Mouse (Mus musculus): ENCODE results near the gene Nr2f6. TPM values are rescaled to one million over a fixed set of nuclear protein-coding genes. Genes with fewer than 3 reads are reported as not detected.

Gene Nr2f6
- polyA plus RNA-seq, 1 experiment from 2014 or later: 69.5 TPM

- DNase-seq (ENCODE audit: low spot score) (no peak), ATAC-seq (ENCODE audit: low FRiP score) (no peak)
- Histone ChIP-seq H3K4me1 (replicated peaks; ENCODE audit: control insufficient read depth, insufficient read depth, low read length) (peaks cover 4% of the 10 kb centered on the region), H3K27me3 (ENCODE audit: control insufficient read depth, insufficient read depth, low read length) (no peaks in the 10 kb centered on the region), H3K4me3 (ENCODE audit: low read depth, low read length) (no peak overlapping the region), H3K9ac (ENCODE audit: low read depth, low read length) (no peak overlapping the region), H3K4me2 (replicated peaks; ENCODE audit: low read depth, low read length) (no peak overlapping the region), H3K27ac (ENCODE audit: low read depth, low read length) (no peak overlapping the region), H3K36me3 (ENCODE audit: control insufficient read depth, insufficient read depth, low read length) (0 out of 2 replicates have a peak, but pooled peaks cover 4% of the 10 kb centered on the region), H3K9me3 (ENCODE audit: control insufficient read depth, low read length) (no peaks in the 10 kb centered on the region)
- WGBS: 85% methylated on average over 10 of the region's 10 CpGs
These were observed 13.3 kb upstream of the Nr2f6 start for GRCm38 (mm10) chr8:71395071-71395470.

GRCm38 (mm10) chr8:71394481-71394880, 12.7 kb upstream of the Nr2f6 start:
- Histone ChIP-seq H3K27ac (ENCODE audit: low read depth, low read length) (no peak overlapping the region), H3K4me3 (ENCODE audit: low read depth, low read length) (no peak overlapping the region), H3K27me3 (ENCODE audit: control insufficient read depth, insufficient read depth, low read length) (no peaks in the 10 kb centered on the region), H3K9me3 (ENCODE audit: control insufficient read depth, low read length) (no peaks in the 10 kb centered on the region), H3K4me2 (replicated peaks; ENCODE audit: low read depth, low read length) (no peak overlapping the region), H3K9ac (ENCODE audit: low read depth, low read length) (no peak overlapping the region), H3K4me1 (replicated peaks; ENCODE audit: control insufficient read depth, insufficient read depth, low read length) (peaks cover 4% of the 10 kb centered on the region), H3K36me3 (ENCODE audit: control insufficient read depth, insufficient read depth, low read length) (0 out of 2 replicates have a peak, but pooled peaks cover 4% of the 10 kb centered on the region)
- DNase-seq (ENCODE audit: low spot score) (no peak), ATAC-seq (ENCODE audit: low FRiP score) (no peak)
- WGBS: 77% methylated on average over 7 of the region's 7 CpGs

GRCm38 (mm10) chr8:71392871-71393270, 11.1 kb upstream of the Nr2f6 start:
- no peak overlapping the region for H3K4me3 ChIP-seq (ENCODE audit: low read depth, low read length)
- peak; percentile 67 for DNase-seq (ENCODE audit: low spot score)

GRCm38 (mm10) chr8:71392391-71392790, 10.6 kb upstream of the Nr2f6 start:
- Histone ChIP-seq H3K9ac (ENCODE audit: low read depth, low read length) (no peak overlapping the region), H3K27ac (ENCODE audit: low read depth, low read length) (no peak overlapping the region), H3K4me2 (replicated peaks; ENCODE audit: low read depth, low read length) (no peak overlapping the region), H3K36me3 (ENCODE audit: control insufficient read depth, insufficient read depth, low read length) (no peaks in the 10 kb centered on the region), H3K4me3 (ENCODE audit: low read depth, low read length) (no peak overlapping the region), H3K27me3 (ENCODE audit: control insufficient read depth, insufficient read depth, low read length) (no peaks in the 10 kb centered on the region), H3K4me1 (replicated peaks; ENCODE audit: control insufficient read depth, insufficient read depth, low read length) (no peaks in the 10 kb centered on the region; the same call in none of the 2 replicates), H3K9me3 (ENCODE audit: control insufficient read depth, low read length) (no peaks in the 10 kb centered on the region)
- DNase-seq (ENCODE audit: low spot score): no peak
- 78% methylated on average over 5 of the region's 5 CpGs for WGBS
- ATAC-seq (ENCODE audit: low FRiP score): no peak

More at GRCm38 (mm10) chr8:71392871-71393270, 11.1 kb upstream of the Nr2f6 start:
- 5% methylated on average over 3 of the region's 3 CpGs for WGBS
- no peak for ATAC-seq (ENCODE audit: low FRiP score)
- Histone ChIP-seq H3K4me2 (replicated peaks; ENCODE audit: low read depth, low read length) (no peak overlapping the region), H3K9ac (ENCODE audit: low read depth, low read length) (no peak overlapping the region), H3K27ac (ENCODE audit: low read depth, low read length) (no peak overlapping the region), H3K9me3 (ENCODE audit: control insufficient read depth, low read length) (no peaks in the 10 kb centered on the region), H3K36me3 (ENCODE audit: control insufficient read depth, insufficient read depth, low read length) (no peaks in the 10 kb centered on the region), H3K4me1 (replicated peaks; ENCODE audit: control insufficient read depth, insufficient read depth, low read length) (peaks cover 4% of the 10 kb centered on the region), H3K27me3 (ENCODE audit: control insufficient read depth, insufficient read depth, low read length) (no peaks in the 10 kb centered on the region)

GRCm38 (mm10) chr8:71391696-71392095, 9.9 kb upstream of the Nr2f6 start:
- Histone ChIP-seq H3K4me1 (replicated peaks; ENCODE audit: control insufficient read depth, insufficient read depth, low read length) (no peaks in the 10 kb centered on the region; the same call in 1 of the 2 replicates), H3K9me3 (ENCODE audit: control insufficient read depth, low read length) (no peaks in the 10 kb centered on the region), H3K36me3 (ENCODE audit: control insufficient read depth, insufficient read depth, low read length) (no peaks in the 10 kb centered on the region), H3K4me2 (replicated peaks; ENCODE audit: low read depth, low read length) (no peak overlapping the region), H3K27ac (ENCODE audit: low read depth, low read length) (no peak overlapping the region), H3K4me3 (ENCODE audit: low read depth, low read length) (no peak overlapping the region), H3K9ac (ENCODE audit: low read depth, low read length) (no peak overlapping the region), H3K27me3 (ENCODE audit: control insufficient read depth, insufficient read depth, low read length) (no peaks in the 10 kb centered on the region)
- 87% methylated on average over 2 of the region's 2 CpGs for WGBS
- DNase-seq (ENCODE audit: low spot score): no peak
- no peak for ATAC-seq (ENCODE audit: low FRiP score)

GRCm38 (mm10) chr8:71388267-71388666, 6.5 kb upstream of the Nr2f6 start:
- WGBS: 88% methylated on average over 1 of the region's 1 CpGs
- ATAC-seq (ENCODE audit: low FRiP score): no peak

GRCm38 (mm10) chr8:71385212-71385835, 3.6 kb upstream of the Nr2f6 start:
- Histone ChIP-seq H3K27ac (ENCODE audit: low read depth, low read length) (no peak overlapping the region), H3K27me3 (ENCODE audit: control insufficient read depth, insufficient read depth, low read length) (no peaks in the 10 kb centered on the region), H3K4me3 (ENCODE audit: low read depth, low read length) (no peak overlapping the region), H3K9me3 (ENCODE audit: control insufficient read depth, low read length) (no peaks in the 10 kb centered on the region), H3K4me2 (replicated peaks; ENCODE audit: low read depth, low read length) (no peak overlapping the region), H3K36me3 (ENCODE audit: control insufficient read depth, insufficient read depth, low read length) (no peaks in the 10 kb centered on the region), H3K9ac (ENCODE audit: low read depth, low read length) (no peak overlapping the region), H3K4me1 (replicated peaks; ENCODE audit: control insufficient read depth, insufficient read depth, low read length) (peaks cover 10% of the 10 kb centered on the region)
- no peak for ATAC-seq (ENCODE audit: low FRiP score)
- DNase-seq (ENCODE audit: low spot score): no peak
- 72% methylated on average over 11 of the region's 12 CpGs for WGBS

More at GRCm38 (mm10) chr8:71388267-71388666, 6.5 kb upstream of the Nr2f6 start:
- peaks cover 5% of the 10 kb centered on the region for H3K4me1 ChIP-seq (replicated peaks; ENCODE audit: control insufficient read depth, insufficient read depth, low read length)
- no peak overlapping the region for H3K27ac ChIP-seq (ENCODE audit: low read depth, low read length)
- no peaks in the 10 kb centered on the region for H3K27me3 ChIP-seq (ENCODE audit: control insufficient read depth, insufficient read depth, low read length)
- H3K9ac ChIP-seq (ENCODE audit: low read depth, low read length): no peak overlapping the region
- H3K36me3 ChIP-seq (ENCODE audit: control insufficient read depth, insufficient read depth, low read length): no peaks in the 10 kb centered on the region
- no peaks in the 10 kb centered on the region for H3K9me3 ChIP-seq (ENCODE audit: control insufficient read depth, low read length)
- H3K4me2 ChIP-seq (replicated peaks; ENCODE audit: low read depth, low read length): no peak overlapping the region
- H3K4me3 ChIP-seq (ENCODE audit: low read depth, low read length): no peak overlapping the region
- DNase-seq (ENCODE audit: low spot score): no peak

- Histone ChIP-seq H3K9ac (ENCODE audit: low read depth, low read length) (no peak overlapping the region), H3K4me1 (replicated peaks; ENCODE audit: control insufficient read depth, insufficient read depth, low read length) (peaks cover 20% of the 10 kb centered on the region), H3K27me3 (ENCODE audit: control insufficient read depth, insufficient read depth, low read length) (no peaks in the 10 kb centered on the region), H3K4me2 (replicated peaks; ENCODE audit: low read depth, low read length) (no peak overlapping the region), H3K36me3 (ENCODE audit: control insufficient read depth, insufficient read depth, low read length) (no peaks in the 10 kb centered on the region), H3K27ac (ENCODE audit: low read depth, low read length) (peak overlapping the region; percentile 92), H3K9me3 (ENCODE audit: control insufficient read depth, low read length) (no peaks in the 10 kb centered on the region), H3K4me3 (ENCODE audit: low read depth, low read length) (no peak overlapping the region; the same call in 1 of the 2 replicates)
- 45% methylated on average over 3 of the region's 3 CpGs for WGBS
- ATAC-seq (ENCODE audit: low FRiP score): no peak
- DNase-seq (ENCODE audit: low spot score): no peak
These were observed 2.1 kb upstream of the Nr2f6 start for GRCm38 (mm10) chr8:71383860-71384259.

- Histone ChIP-seq H3K27ac (ENCODE audit: low read depth, low read length) (peak overlapping the region; percentile 92), H3K4me3 (ENCODE audit: low read depth, low read length) (no peak overlapping the region), H3K4me1 (replicated peaks; ENCODE audit: control insufficient read depth, insufficient read depth, low read length) (peaks cover 22% of the 10 kb centered on the region), H3K36me3 (ENCODE audit: control insufficient read depth, insufficient read depth, low read length) (no peaks in the 10 kb centered on the region), H3K9me3 (ENCODE audit: control insufficient read depth, low read length) (no peaks in the 10 kb centered on the region), H3K27me3 (ENCODE audit: control insufficient read depth, insufficient read depth, low read length) (no peaks in the 10 kb centered on the region), H3K9ac (ENCODE audit: low read depth, low read length) (no peak overlapping the region), H3K4me2 (replicated peaks; ENCODE audit: low read depth, low read length) (no peak overlapping the region)
- 4% methylated on average over 10 of the region's 12 CpGs for WGBS
- ATAC-seq (ENCODE audit: low FRiP score) (no peak), DNase-seq (ENCODE audit: low spot score) (no peak)
These were observed 1.6 kb upstream of the Nr2f6 start for GRCm38 (mm10) chr8:71383396-71383795.

All from hindbrain, embryonic 11.5 days (tissue).